Mouse (Mus musculus) lung, postnatal 4 days (tissue): ENCODE results near the gene Cct5.

ENCODE experiments used
- DNase-seq, 2 experiments: peaks; one replicate each; pipeline ENCODE4 v3.0.0; 2021

Cct5 gene

DNA sequence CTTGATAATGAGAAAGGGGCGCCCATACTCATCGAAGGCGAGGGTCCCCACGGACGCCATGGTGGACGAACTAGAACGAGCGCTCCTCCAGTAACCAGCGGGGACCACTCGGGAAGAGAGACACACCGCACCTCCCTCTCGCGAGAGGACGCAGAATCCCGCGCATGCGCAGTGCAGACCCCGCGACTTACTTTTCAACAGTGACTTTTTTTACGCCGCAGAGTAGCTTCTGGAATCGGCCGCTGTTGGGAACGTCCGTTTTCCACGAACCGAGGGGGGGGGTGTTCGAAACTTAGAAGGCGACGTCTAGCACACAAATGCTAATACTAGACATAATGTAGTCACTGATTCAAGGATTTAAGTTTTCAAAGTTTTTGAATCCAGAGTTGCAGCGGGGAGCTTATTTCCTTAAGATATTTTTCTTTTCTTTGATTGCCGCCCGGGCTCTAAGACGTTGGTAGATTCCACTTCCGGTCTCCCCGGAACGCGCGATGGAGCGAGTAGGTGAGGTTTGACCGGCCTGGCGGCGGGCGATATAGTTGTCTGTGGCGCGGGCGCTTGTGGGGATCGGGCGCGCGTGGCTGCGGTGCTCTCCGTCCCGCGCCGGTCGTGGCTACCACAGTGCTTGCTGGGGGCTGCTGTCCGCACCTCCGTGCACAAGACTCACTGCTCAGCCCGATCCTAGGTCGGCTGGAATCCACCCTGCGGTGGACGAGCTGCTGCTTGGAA is at the start of gene Cct5, which contains the start of gene Fam173b:
Cct5 (minus strand) TSS at position 159 of the 729 bp plus-strand sequence.
Fam173b (plus strand) TSS at position 207 of the 729 bp plus-strand sequence.
- DNase-seq = peak; percentile 99 to 100

DNA sequence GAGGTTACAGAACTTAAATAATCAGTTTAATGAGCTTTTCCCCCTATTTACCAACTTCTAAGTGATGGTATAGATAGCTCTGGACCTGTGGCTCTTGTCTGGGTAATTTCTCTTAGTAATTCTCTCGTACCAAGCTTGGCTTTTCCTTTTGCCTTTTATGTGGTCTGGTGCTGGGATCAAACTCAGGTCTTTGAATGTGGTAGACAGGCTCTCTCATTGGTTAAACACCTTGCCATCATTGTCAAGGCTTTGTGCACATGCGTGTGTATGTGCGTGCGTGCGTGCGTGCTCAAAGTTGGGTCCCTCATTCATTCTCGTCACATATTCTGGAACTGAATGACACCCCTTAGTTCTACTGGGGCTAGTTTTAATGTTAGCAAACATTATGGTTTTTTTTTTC is 49.2 kb upstream of the Cct5 start:
- DNase-seq = no peak

GRCm38 (mm10) chr15:31649691-31650090 is 48.1 kb upstream of the Cct5 start:
- DNase-seq = no peak

DNA sequence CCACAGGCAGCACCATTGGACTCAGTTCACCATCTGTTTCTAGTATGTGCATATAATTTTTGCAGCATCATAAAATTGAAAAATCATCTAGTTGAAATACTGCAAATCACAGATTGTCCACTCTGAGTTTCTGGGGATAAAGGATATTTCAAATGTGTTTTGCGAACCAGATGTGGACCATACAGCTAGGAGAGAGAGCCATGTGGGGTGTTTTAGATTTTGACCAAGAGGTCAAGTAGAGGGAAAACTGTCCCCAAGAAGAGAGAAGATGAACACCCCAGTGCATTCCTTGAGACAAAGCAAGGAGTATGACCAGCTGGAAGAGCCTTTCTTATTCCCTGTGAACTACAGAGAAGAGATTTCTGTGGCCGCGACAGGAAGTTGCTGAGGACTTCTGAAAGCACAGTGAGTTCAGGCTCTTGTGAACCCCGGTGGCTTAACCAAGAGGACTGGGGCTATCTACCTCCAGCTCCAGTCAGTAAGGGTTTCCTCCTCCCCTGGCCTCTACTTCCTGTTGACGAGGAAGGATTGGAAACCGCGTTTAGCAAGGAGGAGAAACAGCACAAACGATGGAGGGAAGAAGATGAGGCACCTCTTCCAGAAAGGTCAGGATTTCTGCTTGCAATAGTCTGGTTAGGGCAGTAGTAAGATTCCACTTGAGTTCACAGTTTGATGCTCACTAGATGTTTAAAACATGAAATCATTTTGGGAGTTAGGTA is 46.4 kb upstream of the Cct5 start:
- DNase-seq = no peak

DNA sequence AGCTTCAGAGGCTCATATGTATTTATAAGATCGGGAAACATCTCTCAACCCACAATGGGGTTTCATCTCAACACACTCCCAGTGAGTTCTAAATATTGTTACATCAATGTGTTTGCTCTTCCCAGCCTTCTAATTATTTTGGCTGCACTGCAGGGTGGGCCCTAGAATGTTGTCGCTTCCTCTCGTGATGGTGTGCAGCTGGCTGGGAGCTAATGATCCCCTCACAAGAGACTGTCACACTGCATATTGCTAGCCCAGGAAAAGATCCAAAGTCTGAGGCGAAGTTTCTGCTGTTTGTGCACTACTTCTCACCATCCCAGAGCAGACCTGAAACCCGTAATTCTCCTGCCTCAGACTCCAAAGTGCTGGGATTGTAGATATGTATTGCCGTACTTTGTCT is 45.6 kb upstream of the Cct5 start:
- DNase-seq = no peak

DNA sequence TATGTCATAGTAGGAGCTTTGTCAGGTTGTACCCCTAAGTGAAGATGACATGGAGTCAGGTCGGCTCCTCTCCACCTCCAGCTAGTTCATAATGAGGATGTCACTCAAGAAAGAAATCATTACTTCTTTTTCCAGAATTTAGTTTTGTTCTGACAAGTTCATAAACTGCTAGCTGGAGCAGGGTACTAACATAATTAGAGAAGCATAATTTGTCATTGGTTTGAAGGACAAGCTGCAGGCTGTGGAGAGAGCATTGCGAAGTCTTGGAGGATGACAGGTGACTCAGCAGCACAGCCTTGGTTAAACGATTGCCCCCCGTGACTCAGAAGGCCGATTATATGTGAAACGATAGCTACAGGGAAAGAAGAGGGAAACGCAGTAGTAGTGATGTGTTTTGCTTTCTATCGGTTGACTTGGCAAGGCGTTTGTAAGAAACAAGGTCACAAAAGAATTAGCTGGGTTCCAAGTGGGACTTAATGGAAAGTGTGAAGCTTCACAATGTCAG is 34.5 kb upstream of the Cct5 start:
- no peak for DNase-seq

DNA sequence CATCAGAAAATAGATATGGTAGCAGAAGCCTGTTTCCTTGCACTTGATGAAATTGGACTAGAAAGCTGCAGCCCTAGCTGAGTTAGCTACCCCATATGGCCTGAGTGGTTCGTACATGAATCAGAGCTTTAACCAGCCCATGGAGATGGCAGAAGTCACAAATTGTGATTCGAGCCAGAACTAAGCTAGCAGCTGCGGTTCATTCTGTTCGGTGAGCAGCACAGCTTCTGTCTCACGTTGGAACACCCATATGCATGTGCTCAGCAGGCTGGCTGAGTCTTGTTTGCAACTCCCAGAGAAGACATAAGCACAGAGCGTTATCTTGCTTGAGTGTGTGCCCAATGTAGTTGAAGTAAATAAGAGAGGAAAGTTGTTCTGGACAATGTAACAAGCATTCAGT is 33.0 kb upstream of the Cct5 start:
- DNase-seq = no peak

- no peak for DNase-seq
These were observed 30.9 kb upstream of the Cct5 start for GRCm38 (mm10) chr15:31632478-31632877.

- no peak for DNase-seq
These were observed 29.8 kb upstream of the Cct5 start for GRCm38 (mm10) chr15:31631396-31631858.

DNA sequence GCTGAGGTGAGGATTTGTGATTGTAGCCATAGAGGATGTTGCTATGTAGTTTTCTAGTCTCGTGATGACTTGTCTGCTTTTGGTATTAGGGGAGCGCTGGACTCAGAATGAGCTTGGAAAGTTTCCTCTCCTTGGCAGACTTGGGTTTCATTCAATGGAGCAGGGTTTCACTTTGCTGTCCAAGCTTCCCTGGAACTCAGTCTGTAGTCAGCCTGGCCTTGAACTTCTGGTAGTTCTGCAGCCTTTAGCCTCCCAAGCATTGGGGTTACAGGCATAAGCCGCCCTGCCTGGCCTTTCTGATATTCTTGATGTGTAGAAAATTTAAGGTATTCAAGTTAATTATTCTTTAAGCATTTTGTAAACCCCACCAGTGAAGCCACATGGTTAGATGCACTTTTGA is 28.0 kb upstream of the Cct5 start:
- DNase-seq = no peak

DNA sequence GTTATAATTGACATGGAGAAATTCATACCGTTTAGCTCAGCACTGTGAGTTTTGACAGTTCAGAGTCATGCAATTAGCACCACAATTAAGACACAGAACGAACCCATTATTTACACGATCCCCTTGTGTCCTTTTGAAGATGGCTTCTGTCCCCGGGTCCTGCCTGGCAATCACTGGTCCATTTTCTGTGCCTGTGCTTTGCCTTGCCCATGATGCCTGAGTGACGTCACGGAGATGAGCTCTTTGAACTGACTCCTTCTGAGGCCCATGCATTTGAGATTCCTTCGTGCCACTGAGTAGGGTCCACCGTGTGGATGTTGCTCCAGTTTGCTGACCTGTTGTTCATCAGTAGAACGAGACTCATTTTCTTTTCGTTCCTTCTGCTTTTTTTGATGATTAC is 26.6 kb upstream of the Cct5 start:
- DNase-seq = no peak

- DNase-seq = no peak
These were observed 25.9 kb upstream of the Cct5 start for GRCm38 (mm10) chr15:31627277-31628154.

DNA sequence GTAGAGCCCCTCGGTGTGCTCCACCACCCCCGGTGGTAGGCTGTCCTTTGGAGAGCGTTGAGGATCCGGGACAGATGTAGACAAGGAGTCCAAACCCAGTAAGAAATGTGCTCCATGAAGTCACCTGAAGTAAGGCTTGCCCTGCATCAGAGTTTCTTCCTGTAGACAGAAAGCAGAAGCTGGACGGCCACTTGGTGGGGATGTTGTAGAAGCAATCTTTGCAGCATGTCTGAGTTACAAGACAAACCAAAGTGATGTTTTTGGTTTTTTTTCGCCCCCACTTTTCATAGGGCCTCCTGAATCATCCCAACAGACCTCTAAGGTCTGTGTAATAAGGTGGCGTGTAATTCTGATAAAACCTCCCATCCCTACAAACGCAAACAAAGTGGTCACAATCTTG is 17.9 kb upstream of the Cct5 start:
- no peak for DNase-seq

- no peak for DNase-seq
These were observed 15.7 kb upstream of the Cct5 start for GRCm38 (mm10) chr15:31617261-31617660.

GRCm38 (mm10) chr15:31614666-31615065 is 13.1 kb upstream of the Cct5 start:
- DNase-seq = no peak

- no peak for DNase-seq
These were observed 12.3 kb upstream of the Cct5 start for GRCm38 (mm10) chr15:31613826-31614453.

GRCm38 (mm10) chr15:31611976-31612375 is 10.4 kb upstream of the Cct5 start:
- DNase-seq = no peak

GRCm38 (mm10) chr15:31611027-31611426 is 9.4 kb upstream of the Cct5 start:
- peak; percentile 33 to 56 for DNase-seq

GRCm38 (mm10) chr15:31606821-31607220 is 5.2 kb upstream of the Cct5 start:
- peak in 1 of 2 experiments; percentile 20 for DNase-seq

- no peak for DNase-seq
These were observed 1.5 kb upstream of the Cct5 start for GRCm38 (mm10) chr15:31603113-31603512.

- peak; percentile 51 to 58 for DNase-seq
These were observed 822 bp upstream of the Cct5 start for GRCm38 (mm10) chr15:31602426-31602825.

DNA sequence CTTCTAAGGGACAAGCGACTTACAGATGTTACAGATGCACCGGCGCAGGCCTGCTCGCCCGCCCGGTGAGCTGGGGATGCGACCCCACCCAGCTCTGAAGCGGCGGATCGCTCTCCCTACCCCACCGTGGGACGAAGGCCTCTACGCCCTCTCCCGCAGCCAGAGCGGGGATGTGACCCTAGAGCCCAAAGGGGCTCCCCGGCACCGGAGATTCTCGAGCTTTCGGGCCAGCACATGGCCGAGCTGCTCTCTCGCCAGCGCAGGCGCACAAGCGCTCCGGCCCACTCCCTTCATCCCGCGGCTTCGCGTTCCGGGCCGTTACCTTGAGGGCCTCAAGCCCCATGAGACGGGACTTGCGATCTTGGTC is 342 bp downstream of the Cct5 start:
- no peak for DNase-seq

- DNase-seq = no peak
These were observed 1.8 kb downstream of the Cct5 start for GRCm38 (mm10) chr15:31599834-31600233.
